Mouse (Mus musculus) CH12.LX (cell line): ENCODE results near the gene Mfsd11.

ENCODE experiments used
- CTCF ChIP-seq, 2 experiments: IDR thresholded peaks in 1 of 2; conservative IDR thresholded peaks in 1 of 2; 2 replicates each; pipeline ENCODE4 v1.5.1; 2011 to 2012; ENCODE audit warnings: low read depth in 2 of 2, low read length in 2 of 2, improper control_type of control experiment in 1 of 2, inconsistent platforms in 1 of 2, mild to moderate bottlenecking in 1 of 2, moderate library complexity in 1 of 2
- KAT2A ChIP-seq: IDR thresholded peaks from 2 replicates; pipeline ENCODE4 v1.6.1; 2012; ENCODE audit warnings: low read length, improper control_type of control experiment, inconsistent platforms; ENCODE audit not compliant: insufficient replicate concordance
- MAZ ChIP-seq: IDR thresholded peaks from 2 replicates; pipeline ENCODE4 v1.6.1; 2012; ENCODE audit warnings: low read depth, mild to moderate bottlenecking, inconsistent platforms, low read length, improper control_type of control experiment, moderate library complexity
- POLR2A ChIP-seq: IDR thresholded peaks from 2 replicates; pipeline ENCODE4 v1.6.1; 2011; ENCODE audit warnings: low read depth, mild to moderate bottlenecking, improper control_type of control experiment, low read length
- USF1 ChIP-seq: IDR thresholded peaks from 2 replicates; pipeline ENCODE4 v1.6.1; 2014; ENCODE audit warnings: low read depth, mild to moderate bottlenecking, inconsistent platforms, low read length, improper control_type of control experiment

DNA sequence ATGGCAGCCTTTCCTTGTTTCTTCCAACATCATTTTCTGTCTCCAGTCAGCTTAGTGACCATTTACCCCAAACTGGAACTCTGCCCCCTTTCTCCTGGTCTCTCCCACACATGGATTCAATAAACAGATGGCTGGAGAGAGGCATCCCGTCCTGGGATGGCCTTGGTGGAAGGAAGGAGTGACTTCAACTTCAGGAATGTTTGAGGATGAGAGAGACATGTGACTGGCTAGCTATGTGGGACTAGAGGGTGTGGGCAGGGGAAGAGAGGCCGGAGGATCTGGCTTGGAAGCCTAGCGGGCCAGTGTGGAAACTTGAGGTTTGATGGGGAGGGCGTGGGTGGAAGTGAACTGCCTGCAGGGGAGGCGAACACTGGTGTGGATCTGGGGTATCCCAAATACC is 35.5 kb upstream of the Mfsd11 start:
- TF ChIP-seq KAT2A (no peak), POLR2A (no peak), CTCF (conservative IDR thresholded peaks at IDR 0.05 in 1 of 2, IDR thresholded peaks at IDR 0.05 in 1 of 2; ENCODE audit: low read depth in 2 of 2, low read length in 2 of 2) (no peak), MAZ (no peak), USF1 (no peak)
